Mouse (Mus musculus) intestine, postnatal 0 days (tissue): ENCODE measurements around the gene Capn5. TPM values are rescaled to one million over a fixed set of nuclear protein-coding genes. Genes with fewer than 3 reads are reported as not detected.

Experiments used
- ATAC-seq: fragments of 200-750 bp; cut with Nextera tagmentation; 2 replicates; pipeline ENCODE4 v1.8.0; 2017; ENCODE audit warnings: mild to moderate bottlenecking, moderate TSS enrichment, moderate library complexity
- H3K27ac ChIP-seq: fragments of 300-500 bp; sonication (generic); 2 replicates; pipeline ENCODE4 v1.5.1; 2014; ENCODE audit warnings: mild to moderate bottlenecking, low read depth, low read length, moderate library complexity
- H3K27me3 ChIP-seq: fragments of 300-500 bp; sonication (generic); replicated peaks from 2 replicates; pipeline ENCODE4 v1.6.1; 2014; ENCODE audit warnings: low read length, mixed read lengths; ENCODE audit not compliant: control insufficient read depth, insufficient read depth
- H3K36me3 ChIP-seq: fragments of 300-500 bp; sonication (generic); 2 replicates; pipeline ENCODE4 v1.6.1; 2014; ENCODE audit warnings: mild to moderate bottlenecking, moderate library complexity; ENCODE audit not compliant: control insufficient read depth, insufficient read depth
- H3K4me1 ChIP-seq: fragments of 300-500 bp; sonication (generic); replicated peaks from 2 replicates; pipeline ENCODE4 v1.6.1; 2014; ENCODE audit warnings: antibody characterized with exemption, low read length, mixed read lengths; ENCODE audit not compliant: control insufficient read depth, insufficient read depth
- H3K4me2 ChIP-seq: fragments of 300-500 bp; sonication (generic); replicated peaks from 2 replicates; pipeline ENCODE4 v1.6.1; 2014; ENCODE audit warnings: low read depth, mild to moderate bottlenecking, moderate library complexity
- H3K4me3 ChIP-seq: fragments of 300-500 bp; sonication (generic); 2 replicates; pipeline ENCODE4 v1.5.1; 2014; ENCODE audit warnings: low read depth, low read length
- H3K9ac ChIP-seq: fragments of 300-500 bp; sonication (generic); 2 replicates; pipeline ENCODE4 v1.6.1; 2014; ENCODE audit warnings: mild to moderate bottlenecking, low read depth, low read length
- H3K9me3 ChIP-seq: fragments of 300-500 bp; sonication (generic); 2 replicates; pipeline ENCODE4 v1.6.1; 2016; ENCODE audit warnings: mixed run types; ENCODE audit not compliant: control insufficient read depth
- CTCF ChIP-seq: sonication (generic); IDR thresholded peaks from 2 replicates; pipeline ENCODE4 v1.5.1; 2016; ENCODE audit warnings: low read depth, mild to moderate bottlenecking, control low read depth, antibody characterized with exemption, moderate library complexity
- WGBS: fragments of 180-500 bp; shearing (Covaris S2); extraction: QIAGEN DNeasy Blood & Tissue Kit; methylation state at CpG from one replicate; pipeline ENCODE4 v1.1.7; 2014; 5-methylcytosine and 5-hydroxymethylcytosine counted together
- polyA plus RNA-seq: library from polyadenylated mRNA; unstranded; fragments of >200 nt; fragmentation: Nextera tagmentation; extraction: Ambion mirVana; gene quantifications from 2 replicates; pipeline ENCODE4 v1.2.1, GENCODE M21; 2015

Capn5 gene
- polyA plus RNA-seq, 1 experiment from 2014 or later, result 3.3 TPM

DNA sequence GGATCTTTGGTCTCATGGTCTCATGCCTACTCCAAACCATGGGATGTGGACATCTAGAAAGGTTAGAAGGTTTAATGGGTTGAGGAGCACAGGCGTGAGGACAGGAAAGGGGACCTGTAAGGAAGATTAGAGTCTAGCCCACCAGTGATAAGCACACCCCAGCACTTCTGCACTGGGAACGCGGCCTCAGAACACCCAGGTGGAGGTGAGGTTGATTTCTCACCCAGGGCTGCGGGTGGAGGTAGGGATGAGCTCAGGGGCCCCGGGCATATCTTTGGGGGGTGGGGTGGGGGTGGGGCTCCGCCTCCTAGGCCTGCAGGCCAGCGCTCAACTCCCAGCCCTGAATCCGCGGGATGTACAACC, 527 bp downstream of the Capn5 start:
- no peaks in the 10 kb centered on the region for H3K27me3 ChIP-seq
- no peak for TF ChIP-seq CTCF
- peaks cover 7% of the 10 kb centered on the region; the same call in 1 of the 2 replicates for H3K4me1 ChIP-seq
- no peak; the same call in 1 of the 2 replicates for ATAC-seq
- H3K9me3 ChIP-seq, result no peaks in the 10 kb centered on the region
- H3K27ac ChIP-seq, result no peak overlapping the region
- H3K9ac ChIP-seq, result peak overlapping the region; percentile 59
- H3K4me2 ChIP-seq, result peak overlapping the region; percentile 81
- 5% methylated on average over 9 of the region's 9 CpGs for WGBS
- H3K36me3 ChIP-seq, result no peaks in the 10 kb centered on the region
- peak overlapping the region; percentile 81 for H3K4me3 ChIP-seq

DNA sequence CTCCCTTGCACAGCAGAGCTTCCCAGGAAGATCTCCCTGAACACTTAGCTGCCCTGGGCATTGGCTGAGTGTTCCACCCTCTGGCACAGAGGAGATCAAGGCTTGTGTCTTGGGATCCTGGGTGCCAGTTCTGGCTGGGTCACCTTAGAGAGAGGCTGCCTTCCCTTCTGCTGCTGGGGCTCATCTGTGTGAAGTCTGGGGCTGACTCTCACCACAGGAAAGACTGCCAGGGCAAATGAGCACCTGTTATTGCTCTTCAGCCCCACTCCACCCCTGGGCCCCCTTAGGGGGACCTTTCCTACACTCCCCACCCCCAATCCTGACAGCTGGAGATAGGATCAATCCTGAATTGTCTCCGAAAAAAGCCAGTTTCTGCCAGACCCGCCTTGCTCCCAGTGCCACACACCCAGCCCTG, 996 bp downstream of the Capn5 start:
- Histone ChIP-seq H3K9me3 (no peaks in the 10 kb centered on the region), H3K27me3 (no peaks in the 10 kb centered on the region), H3K27ac (no peak overlapping the region), H3K4me2 (peak overlapping the region; percentile 81), H3K36me3 (no peaks in the 10 kb centered on the region), H3K4me1 (peaks cover 7% of the 10 kb centered on the region; the same call in 1 of the 2 replicates), H3K4me3 (peak overlapping the region; percentile 81; the same call in 1 of the 2 replicates), H3K9ac (0 out of 2 replicates have a peak overlapping the region, but pooled peaks have one; percentile 59)
- TF ChIP-seq CTCF, result no peak
- WGBS, result 26% methylated on average over 2 of the region's 2 CpGs
- no peak for ATAC-seq

- Histone ChIP-seq H3K9me3 (no peaks in the 10 kb centered on the region), H3K4me1 (peaks cover 7% of the 10 kb centered on the region; the same call in 1 of the 2 replicates), H3K4me3 (no peak overlapping the region), H3K4me2 (peak overlapping the region; percentile 81), H3K27me3 (no peaks in the 10 kb centered on the region), H3K36me3 (no peaks in the 10 kb centered on the region), H3K9ac (no peak overlapping the region), H3K27ac (no peak overlapping the region)
- TF ChIP-seq CTCF, result no peak
- ATAC-seq, result no peak
- WGBS, result 44% methylated on average over 8 of the region's 8 CpGs
Measured at GRCm38 (mm10) chr7:98176322-98177070, 1.6 kb downstream of the Capn5 start.

DNA sequence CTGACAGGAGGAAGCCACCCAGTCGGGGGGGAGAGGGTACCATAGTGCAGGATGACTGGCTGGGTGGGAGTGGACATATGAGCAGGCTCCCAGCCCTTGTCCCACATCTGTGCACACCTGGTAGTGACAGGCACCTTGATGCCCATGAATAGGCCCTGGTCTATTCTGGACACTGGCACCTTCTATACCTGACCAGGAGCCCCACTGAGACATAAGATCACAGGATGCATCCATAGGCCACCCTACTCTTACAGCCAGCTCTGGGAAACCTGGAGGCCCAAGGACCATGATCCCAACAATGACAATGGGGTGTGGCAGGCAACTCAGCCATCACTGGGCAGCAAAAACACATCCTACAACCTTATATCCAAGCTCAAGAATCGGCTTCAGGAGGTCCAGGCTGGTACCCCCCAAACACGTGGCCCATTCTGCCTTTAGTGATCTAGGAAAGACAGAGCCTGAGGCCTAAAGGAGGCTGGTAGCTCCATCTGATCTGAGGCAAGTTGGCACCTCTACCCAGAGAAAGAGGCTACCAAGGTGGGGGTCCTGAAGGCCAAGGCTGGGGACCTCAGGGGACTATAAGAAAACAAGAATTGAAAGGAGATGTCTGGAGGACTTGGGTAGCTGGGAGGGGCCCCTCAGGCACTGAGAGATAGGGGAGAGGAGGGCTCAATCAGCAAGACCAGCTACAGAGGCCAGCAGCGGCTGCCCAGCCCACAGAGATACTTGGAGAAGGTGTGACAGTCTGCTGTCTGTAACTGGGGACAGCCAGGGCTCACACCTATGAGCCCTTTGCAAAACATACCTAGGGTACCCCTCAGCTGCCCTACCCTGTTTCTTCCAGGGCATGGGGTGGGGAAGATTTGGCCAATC, 3.0 kb downstream of the Capn5 start:
- ATAC-seq, result no peak
- H3K9ac ChIP-seq, result no peak overlapping the region
- H3K27ac ChIP-seq, result no peak overlapping the region
- H3K9me3 ChIP-seq, result no peaks in the 10 kb centered on the region
- no peaks in the 10 kb centered on the region for H3K36me3 ChIP-seq
- H3K27me3 ChIP-seq, result no peaks in the 10 kb centered on the region
- no peak overlapping the region for H3K4me2 ChIP-seq
- WGBS, result 73% methylated on average over 4 of the region's 4 CpGs
- TF ChIP-seq CTCF, result no peak
- peaks cover 7% of the 10 kb centered on the region; the same call in 1 of the 2 replicates for H3K4me1 ChIP-seq
- H3K4me3 ChIP-seq, result no peak overlapping the region

- no peaks in the 10 kb centered on the region for H3K36me3 ChIP-seq
- no peak for ATAC-seq
- H3K27ac ChIP-seq, result no peak overlapping the region
- H3K4me1 ChIP-seq, result peaks cover under 1% of the 10 kb centered on the region; the same call in 1 of the 2 replicates
- WGBS, result 49% methylated on average over 4 of the region's 4 CpGs
- no peak overlapping the region for H3K4me3 ChIP-seq
- no peaks in the 10 kb centered on the region for H3K9me3 ChIP-seq
- no peak overlapping the region for H3K9ac ChIP-seq
- no peak overlapping the region for H3K4me2 ChIP-seq
- TF ChIP-seq CTCF, result no peak
- H3K27me3 ChIP-seq, result no peaks in the 10 kb centered on the region
Measured at GRCm38 (mm10) chr7:98173408-98173807, 4.7 kb downstream of the Capn5 start.

- Histone ChIP-seq H3K27ac (no peak overlapping the region), H3K9me3 (no peaks in the 10 kb centered on the region), H3K9ac (no peak overlapping the region), H3K27me3 (no peaks in the 10 kb centered on the region), H3K4me2 (no peak overlapping the region), H3K4me3 (no peak overlapping the region), H3K36me3 (no peaks in the 10 kb centered on the region), H3K4me1 (no peaks in the 10 kb centered on the region; the same call in 1 of the 2 replicates)
- TF ChIP-seq CTCF, result no peak
- no peak for ATAC-seq
- 81% methylated on average over 8 of the region's 8 CpGs for WGBS
Measured at GRCm38 (mm10) chr7:98172661-98173060, 5.4 kb downstream of the Capn5 start.
